Mouse (Mus musculus) liver, embryonic 13.5 days (tissue): ENCODE measurements around the gene Rfx8. TPM values are rescaled to one million over a fixed set of nuclear protein-coding genes. Genes with fewer than 3 reads are reported as not detected.

Source experiments
- ATAC-seq: fragments of 200-750 bp; cut with Nextera tagmentation; 2 replicates; pipeline ENCODE4 v1.8.0; 2017; ENCODE audit warnings: low read depth, mild to moderate bottlenecking, moderate number of reproducible peaks, moderate library complexity
- DNase-seq: peaks from one replicate; pipeline ENCODE4 v3.0.0; 2022
- H3K27ac ChIP-seq: fragments of 300-500 bp; sonication (generic); 2 replicates; pipeline ENCODE4 v1.5.1; 2015; ENCODE audit warnings: moderate library complexity, mild to moderate bottlenecking, inconsistent platforms
- H3K27me3 ChIP-seq: fragments of 300-500 bp; sonication (generic); 2 replicates; pipeline ENCODE4 v1.6.1; 2015; ENCODE audit warnings: mild to moderate bottlenecking, inconsistent platforms
- H3K36me3 ChIP-seq: fragments of 300-500 bp; sonication (generic); 2 replicates; pipeline ENCODE4 v1.6.1; 2015; ENCODE audit warnings: mild to moderate bottlenecking, inconsistent platforms
- H3K4me1 ChIP-seq: fragments of 300-500 bp; sonication (generic); replicated peaks from 2 replicates; pipeline ENCODE4 v1.6.1; 2015; ENCODE audit warnings: inconsistent platforms
- H3K4me2 ChIP-seq: fragments of 300-500 bp; sonication (generic); 2 replicates; pipeline ENCODE4 v1.6.1; 2015; ENCODE audit warnings: inconsistent platforms, mild to moderate bottlenecking, moderate library complexity
- H3K4me3 ChIP-seq: fragments of 300-500 bp; sonication (generic); replicated peaks from 2 replicates; pipeline ENCODE4 v1.5.1; 2015; ENCODE audit warnings: mild to moderate bottlenecking, inconsistent platforms
- H3K9ac ChIP-seq: fragments of 300-500 bp; sonication (generic); 2 replicates; pipeline ENCODE4 v1.6.1; 2015; ENCODE audit warnings: mild to moderate bottlenecking, inconsistent platforms
- H3K9me3 ChIP-seq: fragments of 300-500 bp; sonication (generic); replicated peaks from 2 replicates; pipeline ENCODE4 v1.6.1; 2016; ENCODE audit warnings: inconsistent platforms
- WGBS: fragments of 180-500 bp; shearing (Covaris S2); methylation state at CpG from one replicate; pipeline ENCODE4 v1.1.7; 2015; ENCODE audit not compliant: insufficient replicate concordance; 5-methylcytosine and 5-hydroxymethylcytosine counted together
- polyA plus RNA-seq: library from polyadenylated mRNA; unstranded; fragments of >200 nt; fragmentation: Nextera tagmentation; extraction: Ambion mirVana; gene quantifications from 2 replicates; pipeline ENCODE4 v1.2.1, GENCODE M21; 2015

Gene Rfx8
- polyA plus RNA-seq, 1 experiment from 2014 or later, result 0.06 TPM

DNA sequence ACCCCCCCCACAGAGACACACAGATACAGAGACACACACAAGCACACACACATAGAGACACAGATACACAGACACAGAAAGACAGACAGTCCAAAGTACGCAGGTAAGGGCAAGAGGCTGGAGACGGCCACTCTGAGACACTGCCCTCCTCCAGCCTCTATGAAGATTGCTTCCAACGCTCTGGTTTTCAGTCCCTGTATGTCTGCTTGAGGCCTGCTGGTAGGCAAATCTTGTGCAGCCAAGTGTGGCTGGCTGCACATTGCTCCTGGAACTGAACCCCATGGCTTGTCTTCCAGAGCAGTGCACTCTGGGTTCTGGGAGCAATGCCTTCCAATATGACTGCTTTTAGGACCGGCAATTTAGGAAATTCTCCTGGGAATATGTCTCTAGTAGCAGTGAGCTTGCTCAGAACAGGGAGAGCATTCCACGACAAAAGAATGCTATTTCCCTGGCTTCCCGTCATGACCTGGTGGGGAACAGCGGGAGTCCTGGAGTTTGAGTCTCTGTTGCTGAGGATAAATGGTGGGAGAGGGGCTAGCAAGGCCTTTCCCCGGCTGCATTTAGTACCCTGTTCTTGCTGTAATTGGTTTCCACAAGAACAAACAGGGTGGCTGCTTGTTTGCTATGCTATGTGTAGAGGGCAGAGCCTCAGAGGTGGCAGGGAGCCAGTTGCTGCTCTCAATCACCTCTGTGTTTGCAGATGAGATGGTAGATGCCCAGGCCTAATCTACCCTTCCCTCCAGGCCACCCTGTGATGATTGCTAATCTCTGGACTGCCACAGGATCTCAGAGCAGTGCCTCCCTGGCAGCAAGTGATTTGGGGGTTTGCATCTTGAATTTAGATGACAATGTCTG lies 74.7 kb downstream of the Rfx8 start:
- Histone ChIP-seq H3K4me3 (no peak overlapping the region), H3K4me1 (peaks cover 29% of the 10 kb centered on the region), H3K27me3 (peaks cover 39% of the 10 kb centered on the region), H3K9me3 (no peaks in the 10 kb centered on the region), H3K36me3 (no peaks in the 10 kb centered on the region), H3K4me2 (no peak overlapping the region), H3K27ac (no peak overlapping the region), H3K9ac (no peak overlapping the region)
- WGBS, result 64% methylated on average over 8 of the region's 8 CpGs
- no peak for ATAC-seq
- DNase-seq, result peak; percentile 19

DNA sequence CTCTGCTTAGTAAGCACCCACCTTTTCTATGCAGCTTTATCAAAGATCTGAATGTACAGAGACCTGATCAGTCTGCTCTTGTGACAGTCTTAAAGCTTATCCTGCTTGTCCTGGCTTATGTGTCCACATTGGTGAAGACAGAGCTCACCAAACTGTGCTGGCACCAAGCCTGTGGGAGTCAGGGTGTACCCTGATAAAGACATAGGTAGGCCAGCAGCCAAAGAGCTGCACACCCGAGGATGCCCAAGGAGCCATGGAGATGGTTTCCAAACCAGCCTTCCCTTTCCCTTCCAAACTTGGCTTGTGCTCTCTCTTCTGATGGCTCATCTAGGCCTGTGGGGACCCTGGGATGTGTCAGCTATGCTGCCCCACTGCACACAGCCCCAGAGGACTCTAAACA lies 76.5 kb downstream of the Rfx8 start:
- ATAC-seq (no peak), DNase-seq (no peak)
- WGBS, result 32% methylated on average over 1 of the region's 1 CpGs
- Histone ChIP-seq H3K9ac (no peak overlapping the region), H3K4me2 (peak overlapping the region; percentile 2; the same call in 1 of the 2 replicates), H3K27ac (no peak overlapping the region), H3K9me3 (no peaks in the 10 kb centered on the region), H3K4me1 (peaks cover 19% of the 10 kb centered on the region), H3K4me3 (no peak overlapping the region), H3K36me3 (no peaks in the 10 kb centered on the region), H3K27me3 (peaks cover 21% of the 10 kb centered on the region)

- ATAC-seq (no peak), DNase-seq (no peak)
- Histone ChIP-seq H3K4me2 (no peak overlapping the region), H3K27me3 (no peaks in the 10 kb centered on the region), H3K9me3 (no peaks in the 10 kb centered on the region), H3K27ac (no peak overlapping the region), H3K36me3 (no peaks in the 10 kb centered on the region), H3K4me3 (no peak overlapping the region), H3K9ac (no peak overlapping the region), H3K4me1 (peaks cover 19% of the 10 kb centered on the region)
- WGBS, result 66% methylated on average over 7 of the region's 7 CpGs
These were observed 79.1 kb downstream of the Rfx8 start for GRCm38 (mm10) chr1:39641667-39642066.

GRCm38 (mm10) chr1:39637139-39637538 lies 83.7 kb downstream of the Rfx8 start:
- H3K27me3 ChIP-seq, result no peaks in the 10 kb centered on the region
- no peak overlapping the region for H3K27ac ChIP-seq
- H3K9me3 ChIP-seq, result no peaks in the 10 kb centered on the region
- WGBS, result 38% methylated on average over 8 of the region's 8 CpGs
- ATAC-seq (no peak), DNase-seq (no peak)
- no peak overlapping the region for H3K9ac ChIP-seq
- no peak overlapping the region for H3K4me3 ChIP-seq
- H3K4me1 ChIP-seq, result peaks cover 6% of the 10 kb centered on the region; the same call in 1 of the 2 replicates
- no peaks in the 10 kb centered on the region for H3K36me3 ChIP-seq
- no peak overlapping the region for H3K4me2 ChIP-seq

DNA sequence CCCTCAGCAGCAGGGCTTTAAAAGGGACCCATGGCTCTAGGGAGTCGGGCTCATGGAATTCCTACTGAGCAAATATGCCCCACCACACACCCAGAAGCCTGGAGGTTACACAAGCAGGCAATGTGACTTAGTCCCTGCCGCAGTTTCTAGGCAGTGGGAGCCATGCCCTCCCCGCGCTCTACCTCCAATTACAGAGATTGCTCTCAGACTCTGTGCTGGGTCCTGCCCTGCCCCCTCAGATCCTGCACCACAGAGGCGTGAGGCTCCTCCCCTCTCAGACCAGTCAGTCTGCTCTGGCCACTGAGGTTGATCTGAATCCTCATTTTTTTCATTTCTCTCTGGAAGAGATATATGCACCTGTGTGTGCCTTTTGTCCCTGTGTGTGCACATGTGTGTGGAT lies 84.1 kb downstream of the Rfx8 start:
- Histone ChIP-seq H3K36me3 (no peaks in the 10 kb centered on the region), H3K4me3 (no peak overlapping the region), H3K27ac (no peak overlapping the region), H3K9ac (no peak overlapping the region), H3K9me3 (no peaks in the 10 kb centered on the region), H3K4me1 (peaks cover 6% of the 10 kb centered on the region; the same call in 1 of the 2 replicates), H3K27me3 (no peaks in the 10 kb centered on the region), H3K4me2 (no peak overlapping the region)
- ATAC-seq, result no peak; the same call in 1 of the 2 replicates
- WGBS, result 9% methylated on average over 5 of the region's 5 CpGs
- no peak for DNase-seq

GRCm38 (mm10) chr1:39636196-39636595 lies 84.6 kb downstream of the Rfx8 start:
- Histone ChIP-seq H3K4me2 (no peak overlapping the region), H3K4me3 (no peak overlapping the region), H3K9me3 (no peaks in the 10 kb centered on the region), H3K9ac (no peak overlapping the region), H3K36me3 (no peaks in the 10 kb centered on the region), H3K4me1 (peaks cover 6% of the 10 kb centered on the region; the same call in 1 of the 2 replicates), H3K27me3 (no peaks in the 10 kb centered on the region), H3K27ac (no peak overlapping the region)
- WGBS, result 9% methylated on average over 5 of the region's 5 CpGs
- ATAC-seq (no peak), DNase-seq (no peak)

DNA sequence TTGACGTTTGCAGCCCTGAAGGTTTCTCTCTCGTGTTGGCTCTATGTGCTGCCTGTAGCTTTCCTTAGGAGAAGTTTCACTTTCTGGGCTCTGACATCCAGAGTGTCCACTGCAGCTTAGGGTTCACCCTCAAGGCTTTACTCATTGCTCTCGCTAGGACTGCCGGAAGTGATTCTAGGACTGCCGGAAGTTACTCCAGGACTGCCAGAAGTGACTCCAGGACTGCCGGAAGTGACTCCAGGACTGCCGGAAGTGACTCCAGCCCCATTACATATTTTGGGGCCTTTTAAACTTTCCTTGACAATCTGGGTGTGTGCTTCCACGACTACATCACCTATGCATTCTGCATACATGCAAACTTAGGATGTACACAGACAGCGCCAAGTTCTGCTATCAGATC lies 92.2 kb downstream of the Rfx8 start:
- no peaks in the 10 kb centered on the region for H3K36me3 ChIP-seq
- 71% methylated on average over 9 of the region's 9 CpGs for WGBS
- DNase-seq, result no peak
- no peaks in the 10 kb centered on the region for H3K4me1 ChIP-seq
- H3K9me3 ChIP-seq, result no peaks in the 10 kb centered on the region
- H3K27me3 ChIP-seq, result no peaks in the 10 kb centered on the region
- no peak for ATAC-seq
- no peak overlapping the region for H3K9ac ChIP-seq
- H3K4me3 ChIP-seq, result no peak overlapping the region
- no peak overlapping the region for H3K27ac ChIP-seq
- H3K4me2 ChIP-seq, result no peak overlapping the region

- H3K9me3 ChIP-seq, result no peaks in the 10 kb centered on the region
- no peak overlapping the region for H3K4me3 ChIP-seq
- H3K9ac ChIP-seq, result no peak overlapping the region
- no peak for DNase-seq
- H3K27ac ChIP-seq, result no peak overlapping the region
- ATAC-seq, result no peak
- no peaks in the 10 kb centered on the region for H3K4me1 ChIP-seq
- WGBS, result 42% methylated on average over 3 of the region's 3 CpGs
- H3K27me3 ChIP-seq, result no peaks in the 10 kb centered on the region
- no peak overlapping the region for H3K4me2 ChIP-seq
- H3K36me3 ChIP-seq, result no peaks in the 10 kb centered on the region
These were observed 95.3 kb downstream of the Rfx8 start for GRCm38 (mm10) chr1:39625491-39625890.

- Histone ChIP-seq H3K27me3 (no peaks in the 10 kb centered on the region), H3K4me2 (no peak overlapping the region), H3K27ac (no peak overlapping the region), H3K9me3 (no peaks in the 10 kb centered on the region), H3K4me1 (no peaks in the 10 kb centered on the region), H3K36me3 (no peaks in the 10 kb centered on the region), H3K9ac (no peak overlapping the region), H3K4me3 (no peak overlapping the region)
- no peak for DNase-seq
- WGBS, result 21% methylated on average over 1 of the region's 1 CpGs
- ATAC-seq, result no peak
These were observed 97.1 kb downstream of the Rfx8 start for GRCm38 (mm10) chr1:39623729-39624128.

DNA sequence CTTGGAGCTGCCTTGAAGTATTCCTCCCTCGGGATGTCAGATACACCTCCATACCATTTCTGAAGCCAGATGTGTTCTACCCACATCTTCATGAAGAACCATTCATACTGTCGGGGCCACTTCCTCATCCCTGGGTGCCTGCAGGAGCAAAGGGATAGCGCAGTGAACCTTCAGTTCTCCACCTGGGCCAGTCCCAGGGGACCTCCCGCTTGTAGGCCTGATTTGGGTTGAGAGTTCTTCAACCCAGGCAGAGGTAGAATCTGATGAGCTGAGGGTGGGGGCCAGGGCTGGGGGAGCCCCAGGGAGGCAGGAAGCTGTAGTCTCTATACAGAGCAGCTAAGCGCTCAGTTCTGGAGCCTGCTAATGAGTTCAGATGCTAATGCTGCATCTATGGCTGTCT lies 97.7 kb downstream of the Rfx8 start:
- Histone ChIP-seq H3K4me2 (no peak overlapping the region), H3K27ac (no peak overlapping the region), H3K27me3 (no peaks in the 10 kb centered on the region), H3K4me1 (no peaks in the 10 kb centered on the region), H3K9ac (no peak overlapping the region), H3K36me3 (no peaks in the 10 kb centered on the region), H3K9me3 (no peaks in the 10 kb centered on the region), H3K4me3 (no peak overlapping the region)
- ATAC-seq (no peak), DNase-seq (no peak)
- WGBS, result 66% methylated on average over 5 of the region's 5 CpGs

- Histone ChIP-seq H3K9me3 (no peaks in the 10 kb centered on the region), H3K36me3 (no peaks in the 10 kb centered on the region), H3K4me2 (no peak overlapping the region), H3K27me3 (peaks cover 5% of the 10 kb centered on the region; the same call in 1 of the 2 replicates), H3K4me1 (peaks cover 9% of the 10 kb centered on the region), H3K9ac (no peak overlapping the region), H3K4me3 (no peak overlapping the region), H3K27ac (no peak overlapping the region)
- ATAC-seq (no peak), DNase-seq (no peak)
- WGBS, result 55% methylated on average over 8 of the region's 8 CpGs
These were observed 102.3 kb downstream of the Rfx8 start for GRCm38 (mm10) chr1:39618524-39618923.

- ATAC-seq, result no peak
- Histone ChIP-seq H3K27ac (no peak overlapping the region), H3K9ac (no peak overlapping the region), H3K4me3 (no peak overlapping the region), H3K27me3 (peaks cover 5% of the 10 kb centered on the region; the same call in 1 of the 2 replicates), H3K9me3 (no peaks in the 10 kb centered on the region), H3K36me3 (no peaks in the 10 kb centered on the region), H3K4me1 (peaks cover 9% of the 10 kb centered on the region), H3K4me2 (no peak overlapping the region)
- no peak for DNase-seq
- 56% methylated on average over 6 of the region's 6 CpGs for WGBS
These were observed 105.3 kb downstream of the Rfx8 start for GRCm38 (mm10) chr1:39615526-39615925.
